Mouse (Mus musculus) embryo, embryonic 11.5 days (tissue): ENCODE data around the gene Dydc2.

ENCODE experiments used
- DNase-seq: peaks from one replicate; pipeline ENCODE4 v3.0.0-alpha.2; 2012; ENCODE audit warnings: low read depth, low spot score

Gene Dydc2

GRCm38 (mm10) chr14:41000801-41001200, 68.2 kb downstream of the Dydc2 start:
- DNase-seq = no peak

GRCm38 (mm10) chr14:40999904-41000645, 68.9 kb downstream of the Dydc2 start:
- no peak for DNase-seq
